Mouse (Mus musculus) ES-Bruce4 (cell line): ENCODE measurements at regions not wholly inside any gene's neighbourhood (a gene's known extent, or its start where the extent isn't known, plus 50 kb on each side); places are given as distances from the start of the nearest gene placed in this dataset.
"Not testable (repeated sequence)": the region's sequence is repeated elsewhere in the genome, so short reads cannot be mapped to it uniquely, and the experiment has no call there.

ENCODE experiments used
- CTCF ChIP-seq: IDR thresholded peaks from one replicate; pipeline ENCODE4 v1.8.1; 2011; ENCODE audit warnings: low read depth, low read length
- EP300 ChIP-seq: IDR thresholded peaks from 2 replicates; pipeline ENCODE4 v1.6.1; 2011; ENCODE audit warnings: low read depth, low read length; ENCODE audit not compliant: insufficient read depth
- POLR2A ChIP-seq: IDR thresholded peaks from one replicate; pipeline ENCODE4 v1.8.1; 2011; ENCODE audit warnings: low read length; ENCODE audit not compliant: insufficient read depth

GRCm38 (mm10) chr12:115446247-115446646 is 601.3 kb upstream of the Zfp386 start:
- TF ChIP-seq CTCF, POLR2A, EP300: not testable (repeated sequence)
